Mouse (Mus musculus): ENCODE measurements around the gene Bmt2.

- TF ChIP-seq MAX (IDR thresholded peaks at IDR 0.05) (no peak), CEBPB (IDR thresholded peaks at IDR 0.05; ENCODE audit: low read depth) (no peak), CTCF (IDR thresholded peaks at IDR 0.05; ENCODE audit: control insufficient read depth, insufficient read depth, insufficient read length) (no peak), FOSL1 (IDR thresholded peaks at IDR 0.05; ENCODE audit: insufficient read depth, low read length, poor library complexity, severe bottlenecking) (no peak), MYOG (IDR thresholded peaks at IDR 0.05; ENCODE audit: control insufficient read depth, extremely low read depth, insufficient read length) (no peak), USF1 (IDR thresholded peaks at IDR 0.05; ENCODE audit: low read depth) (no peak), MYOD1 (IDR thresholded peaks at IDR 0.05; ENCODE audit: control insufficient read depth, insufficient read length, low read depth) (no peak)
Observed at GRCm38 (mm10) chr6:13603134-13603533, 74.6 kb downstream of the Bmt2 start.
